Mouse (Mus musculus) hindbrain, embryonic 12.5 days (tissue): Measurements from ENCODE around the gene Gm572. TPM values are rescaled to one million over a fixed set of nuclear protein-coding genes. Genes with fewer than 3 reads are reported as not detected.

ENCODE experiments used
- ATAC-seq: fragments of 200-750 bp; cut with Nextera tagmentation; 2 replicates; pipeline ENCODE4 v1.8.0; 2017; ENCODE audit warnings: moderate TSS enrichment; ENCODE audit not compliant: low FRiP score
- H3K27ac ChIP-seq: fragments of 300-500 bp; sonication (generic); 2 replicates; pipeline ENCODE4 v1.5.1; 2016; ENCODE audit warnings: mild to moderate bottlenecking
- H3K27me3 ChIP-seq: fragments of 300-500 bp; sonication (generic); 2 replicates; pipeline ENCODE4 v1.6.1; 2016; ENCODE audit warnings: mild to moderate bottlenecking
- H3K36me3 ChIP-seq: fragments of 300-500 bp; sonication (generic); 2 replicates; pipeline ENCODE4 v1.6.1; 2016; ENCODE audit warnings: mild to moderate bottlenecking
- H3K4me1 ChIP-seq: fragments of 300-500 bp; sonication (generic); 2 replicates; pipeline ENCODE4 v1.6.1; 2016
- H3K4me2 ChIP-seq: fragments of 300-500 bp; sonication (generic); replicated peaks from 2 replicates; pipeline ENCODE4 v1.6.1; 2016; ENCODE audit warnings: mild to moderate bottlenecking
- H3K4me3 ChIP-seq: fragments of 300-500 bp; sonication (generic); 2 replicates; pipeline ENCODE4 v1.5.1; 2016; ENCODE audit warnings: mild to moderate bottlenecking
- H3K9ac ChIP-seq: fragments of 300-500 bp; sonication (generic); 2 replicates; pipeline ENCODE4 v1.6.1; 2016; ENCODE audit warnings: mild to moderate bottlenecking, moderate library complexity
- H3K9me3 ChIP-seq: fragments of 300-500 bp; sonication (generic); replicated peaks from 2 replicates; pipeline ENCODE4 v1.6.1; 2016; ENCODE audit warnings: mild to moderate bottlenecking
- WGBS: fragments of 180-500 bp; shearing (Covaris S2); methylation state at CpG from one replicate; pipeline ENCODE4 v1.1.7; 2016; 5-methylcytosine and 5-hydroxymethylcytosine counted together
- polyA plus RNA-seq: library from polyadenylated mRNA; unstranded; fragments of >200 nt; fragmentation: Nextera tagmentation; extraction: Ambion mirVana; gene quantifications from 2 replicates; pipeline ENCODE4 v1.2.1, GENCODE M21; 2016

Gm572 gene
- polyA plus RNA-seq, 1 experiment from 2014 or later: not detected

DNA sequence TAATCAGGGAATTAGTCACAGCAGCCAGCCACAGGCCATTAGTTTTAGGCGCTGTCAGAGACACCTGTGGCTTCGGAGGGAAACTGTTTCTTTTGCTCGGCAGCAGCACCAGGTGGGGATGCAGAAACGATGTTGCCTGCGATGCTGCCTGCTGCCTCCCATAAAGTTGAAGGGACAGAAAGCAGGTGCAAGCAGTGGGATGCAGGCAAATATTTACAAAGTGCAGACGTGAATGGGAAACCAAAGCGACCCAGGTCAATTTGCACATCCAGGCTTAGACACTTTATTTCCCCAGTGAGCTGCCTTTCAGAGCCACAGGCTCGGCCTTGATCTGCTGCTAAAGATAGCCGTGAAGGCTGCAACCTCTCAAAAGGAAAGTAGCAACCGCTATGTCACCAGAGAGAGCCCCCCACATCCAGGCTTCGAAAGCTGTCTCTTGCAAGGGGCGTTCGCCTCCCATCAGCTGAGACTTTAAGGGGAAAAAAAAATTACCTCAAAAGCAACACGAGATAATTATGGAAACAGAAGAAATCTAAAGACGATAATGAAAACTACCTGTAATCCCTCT is 13.7 kb downstream of the Gm572 start:
- 0 out of 2 replicates have a peak, but pooled peaks cover 2% of the 10 kb centered on the region for H3K9me3 ChIP-seq
- 0 out of 2 replicates have a peak, but pooled peaks cover 3% of the 10 kb centered on the region for H3K4me1 ChIP-seq
- peaks cover 4% of the 10 kb centered on the region; the same call in 1 of the 2 replicates for H3K27me3 ChIP-seq
- ATAC-seq: no peak
- no peak overlapping the region for H3K4me3 ChIP-seq
- 47% methylated on average over 15 of the region's 15 CpGs for WGBS
- H3K27ac ChIP-seq: no peak overlapping the region
- H3K36me3 ChIP-seq: no peaks in the 10 kb centered on the region
- no peak overlapping the region for H3K9ac ChIP-seq
- no peak overlapping the region for H3K4me2 ChIP-seq

DNA sequence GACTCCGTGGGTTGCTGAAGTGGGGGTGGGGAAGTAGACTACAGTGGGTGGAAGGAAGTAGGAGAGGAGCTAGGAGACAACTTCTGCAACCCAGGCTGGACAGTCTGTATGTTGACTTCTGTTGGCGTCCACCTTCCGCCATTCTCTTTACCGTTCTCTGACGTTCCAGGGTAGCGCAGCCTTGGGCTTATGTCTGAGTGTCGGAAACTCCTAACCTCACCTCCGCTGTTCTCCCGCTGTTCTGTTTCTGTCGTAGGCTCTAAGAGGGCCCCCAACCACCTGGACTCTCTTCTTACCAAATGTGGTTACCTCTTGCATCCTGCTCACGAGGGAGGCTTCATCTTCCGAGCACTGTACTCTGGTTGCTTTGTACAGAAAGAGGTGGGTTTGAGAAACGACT is 14.7 kb downstream of the Gm572 start:
- H3K36me3 ChIP-seq: no peaks in the 10 kb centered on the region
- no peak overlapping the region for H3K4me3 ChIP-seq
- no peak overlapping the region for H3K9ac ChIP-seq
- 86% methylated on average over 13 of the region's 13 CpGs for WGBS
- ATAC-seq: no peak
- H3K27ac ChIP-seq: no peak overlapping the region
- no peak overlapping the region for H3K4me2 ChIP-seq
- 0 out of 2 replicates have a peak, but pooled peaks cover 2% of the 10 kb centered on the region for H3K9me3 ChIP-seq
- H3K4me1 ChIP-seq: peaks cover 11% of the 10 kb centered on the region
- H3K27me3 ChIP-seq: peaks cover 4% of the 10 kb centered on the region; the same call in 1 of the 2 replicates

GRCm38 (mm10) chr4:148660174-148660573 is 17.1 kb downstream of the Gm572 start:
- no peak for ATAC-seq
- no peak overlapping the region for H3K27ac ChIP-seq
- H3K4me1 ChIP-seq: peaks cover 21% of the 10 kb centered on the region
- no peak overlapping the region for H3K9ac ChIP-seq
- peaks cover 4% of the 10 kb centered on the region; the same call in 1 of the 2 replicates for H3K27me3 ChIP-seq
- no peak overlapping the region for H3K4me2 ChIP-seq
- WGBS: 50% methylated on average over 3 of the region's 3 CpGs
- no peaks in the 10 kb centered on the region for H3K36me3 ChIP-seq
- no peak overlapping the region for H3K4me3 ChIP-seq
- no peaks in the 10 kb centered on the region for H3K9me3 ChIP-seq

DNA sequence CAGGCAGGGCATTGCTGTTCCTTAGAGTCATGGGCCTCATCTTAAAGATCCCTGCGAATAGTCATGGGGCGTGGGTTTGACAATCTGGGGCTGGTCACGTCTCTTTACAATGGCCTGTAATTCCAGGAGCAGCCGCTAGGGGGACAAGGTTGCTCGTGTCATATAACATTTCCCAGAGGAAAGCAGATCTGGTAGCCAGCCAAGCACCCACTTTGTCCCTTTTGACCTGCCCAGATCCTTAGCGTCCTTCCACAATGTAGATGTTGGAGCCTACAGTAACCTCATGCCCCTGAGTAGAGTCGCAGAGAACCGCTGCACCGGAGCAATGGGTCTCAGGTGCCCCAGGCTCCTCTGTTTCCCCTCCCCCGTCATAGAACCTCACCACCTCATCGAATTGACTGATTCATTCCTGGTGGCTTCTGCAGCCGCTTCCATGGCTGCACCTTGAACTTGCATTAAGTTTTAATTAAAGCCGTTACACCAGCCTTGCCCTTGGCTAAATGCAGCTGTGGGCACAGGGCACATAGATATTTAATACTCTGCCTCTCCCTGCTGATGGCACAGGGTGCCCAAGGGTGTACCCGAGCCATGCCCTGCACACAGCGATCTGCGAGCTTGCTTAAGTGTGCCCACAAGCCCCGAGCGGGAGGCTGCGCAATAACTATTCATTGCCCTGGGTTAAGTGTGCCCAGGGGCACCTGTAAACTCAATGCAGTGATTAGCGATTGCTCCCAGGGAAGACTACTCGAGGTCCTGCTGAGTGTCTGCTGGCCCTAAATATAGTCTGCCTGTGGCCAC is 19.2 kb downstream of the Gm572 start:
- Histone ChIP-seq H3K4me2 (peak overlapping the region; percentile 34), H3K27ac (no peak overlapping the region), H3K4me3 (no peak overlapping the region), H3K4me1 (peaks cover 18% of the 10 kb centered on the region), H3K9ac (no peak overlapping the region), H3K27me3 (peaks cover 8% of the 10 kb centered on the region; the same call in 1 of the 2 replicates), H3K36me3 (no peaks in the 10 kb centered on the region), H3K9me3 (no peaks in the 10 kb centered on the region)
- WGBS: 33% methylated on average over 21 of the region's 21 CpGs
- no peak for ATAC-seq

DNA sequence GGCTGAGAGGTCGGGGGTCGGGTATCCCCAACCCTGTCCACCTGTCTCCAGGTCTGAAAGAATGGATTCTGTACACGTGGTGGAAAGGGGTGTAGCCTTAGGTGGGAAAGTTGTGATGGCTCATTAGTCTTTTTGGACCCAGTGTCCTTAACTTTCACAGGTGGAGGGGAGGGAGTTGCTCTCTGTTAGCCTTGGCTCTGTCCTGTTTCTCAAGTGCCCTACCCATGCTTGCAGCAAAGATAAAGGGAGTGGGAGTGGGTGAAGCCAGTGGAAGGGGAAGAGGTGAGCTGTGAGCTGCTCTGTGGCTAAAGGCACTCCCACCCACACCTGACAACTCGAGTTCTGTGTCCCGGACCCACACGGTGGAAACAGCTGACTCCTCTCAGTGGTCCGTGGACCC is 20.2 kb downstream of the Gm572 start:
- H3K27ac ChIP-seq: no peak overlapping the region
- H3K27me3 ChIP-seq: peaks cover 8% of the 10 kb centered on the region; the same call in 1 of the 2 replicates
- no peak overlapping the region for H3K4me3 ChIP-seq
- no peak overlapping the region for H3K9ac ChIP-seq
- H3K9me3 ChIP-seq: no peaks in the 10 kb centered on the region
- no peaks in the 10 kb centered on the region for H3K36me3 ChIP-seq
- H3K4me2 ChIP-seq: no peak overlapping the region
- H3K4me1 ChIP-seq: peaks cover 18% of the 10 kb centered on the region
- 77% methylated on average over 7 of the region's 7 CpGs for WGBS
- ATAC-seq: no peak; the same call in 1 of the 2 replicates

DNA sequence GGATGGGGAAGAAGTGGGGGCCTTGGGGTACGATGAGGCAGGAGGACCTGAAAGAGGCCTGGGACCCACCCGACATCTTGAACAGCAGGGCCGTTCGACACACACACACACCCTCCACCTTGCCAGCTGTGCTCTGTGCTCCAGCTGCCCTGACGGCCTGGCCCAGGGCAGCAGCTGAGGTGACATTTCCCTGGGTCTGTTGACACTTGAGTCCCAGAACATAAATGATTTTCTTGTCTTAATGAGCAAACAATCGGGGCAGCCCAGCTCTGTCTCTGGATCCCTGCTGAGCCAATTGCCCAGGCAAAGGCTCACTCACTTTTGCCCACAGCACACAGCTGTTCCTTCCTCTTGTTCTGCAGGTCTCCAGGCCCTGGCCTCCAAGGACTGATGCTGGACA is 20.9 kb downstream of the Gm572 start:
- Histone ChIP-seq H3K4me2 (no peak overlapping the region), H3K4me1 (peaks cover 18% of the 10 kb centered on the region), H3K27me3 (peaks cover 8% of the 10 kb centered on the region; the same call in 1 of the 2 replicates), H3K36me3 (no peaks in the 10 kb centered on the region), H3K9ac (no peak overlapping the region), H3K4me3 (no peak overlapping the region), H3K9me3 (no peaks in the 10 kb centered on the region), H3K27ac (no peak overlapping the region)
- ATAC-seq: no peak
- 46% methylated on average over 6 of the region's 6 CpGs for WGBS

- no peak overlapping the region for H3K4me2 ChIP-seq
- H3K9me3 ChIP-seq: no peaks in the 10 kb centered on the region
- no peak overlapping the region for H3K9ac ChIP-seq
- 88% methylated on average over 15 of the region's 15 CpGs for WGBS
- H3K27ac ChIP-seq: no peak overlapping the region
- H3K4me1 ChIP-seq: peaks cover 15% of the 10 kb centered on the region
- no peak for ATAC-seq
- no peak overlapping the region for H3K4me3 ChIP-seq
- peaks cover 4% of the 10 kb centered on the region; the same call in 1 of the 2 replicates for H3K27me3 ChIP-seq
- H3K36me3 ChIP-seq: no peaks in the 10 kb centered on the region
These were observed 24.1 kb downstream of the Gm572 start for GRCm38 (mm10) chr4:148667006-148667755.

GRCm38 (mm10) chr4:148671230-148671947 is 28.3 kb downstream of the Gm572 start:
- ATAC-seq: no peak

GRCm38 (mm10) chr4:148675043-148675442 is 31.9 kb downstream of the Gm572 start:
- ATAC-seq: no peak
- Histone ChIP-seq H3K4me2 (no peak overlapping the region), H3K27ac (no peak overlapping the region), H3K9me3 (no peaks in the 10 kb centered on the region), H3K4me3 (no peak overlapping the region), H3K27me3 (peaks cover 8% of the 10 kb centered on the region), H3K36me3 (no peaks in the 10 kb centered on the region), H3K4me1 (peaks cover 22% of the 10 kb centered on the region), H3K9ac (no peak overlapping the region)
- WGBS: 42% methylated on average over 7 of the region's 7 CpGs

More at GRCm38 (mm10) chr4:148671230-148671947, 28.3 kb downstream of the Gm572 start:
- Histone ChIP-seq H3K27me3 (peaks cover 12% of the 10 kb centered on the region), H3K4me2 (no peak overlapping the region), H3K27ac (no peak overlapping the region), H3K4me3 (no peak overlapping the region), H3K9ac (no peak overlapping the region), H3K9me3 (no peaks in the 10 kb centered on the region), H3K36me3 (no peaks in the 10 kb centered on the region), H3K4me1 (peaks cover 11% of the 10 kb centered on the region)
- WGBS: 55% methylated on average over 16 of the region's 16 CpGs

DNA sequence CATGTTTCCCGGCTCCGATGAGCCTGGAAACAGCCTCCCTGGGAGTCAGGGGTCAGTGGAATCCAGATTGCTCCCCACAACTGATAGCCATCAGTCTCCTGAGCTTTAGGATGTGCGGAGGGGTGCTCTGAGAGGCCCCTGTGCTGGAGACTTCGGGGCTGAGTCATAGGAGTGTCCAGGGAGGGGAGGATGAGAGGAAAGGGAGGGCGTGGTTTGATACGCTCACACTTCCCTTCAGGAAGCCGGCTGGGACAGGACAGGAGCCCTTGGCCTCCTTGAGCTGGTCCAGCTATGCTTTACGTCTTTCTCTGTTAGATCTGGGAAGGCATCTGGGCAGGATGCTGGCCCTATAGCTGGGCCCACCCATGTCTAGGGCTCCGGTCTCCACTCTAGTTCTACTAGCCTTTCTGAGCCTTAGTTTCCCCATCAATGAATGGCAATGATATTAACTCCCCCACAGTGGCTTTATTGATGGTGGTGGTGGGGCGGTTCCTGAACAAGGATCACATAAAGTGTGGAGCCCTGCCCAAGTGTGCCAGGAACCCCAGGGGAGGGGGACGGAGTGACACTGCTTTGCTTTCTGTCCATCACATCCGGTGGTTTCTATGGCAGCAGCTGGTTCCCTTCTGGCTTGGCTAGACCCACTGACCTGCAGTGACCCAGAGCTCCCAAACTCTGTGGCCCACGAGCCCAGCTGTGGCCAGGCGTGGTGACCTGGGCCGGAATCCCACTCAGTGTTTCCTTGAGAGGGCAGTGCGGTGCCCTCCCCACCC is 33.3 kb downstream of the Gm572 start:
- H3K36me3 ChIP-seq: no peaks in the 10 kb centered on the region
- H3K27me3 ChIP-seq: peaks cover 8% of the 10 kb centered on the region
- WGBS: 49% methylated on average over 16 of the region's 16 CpGs
- ATAC-seq: peak; percentile 26; the same call in 1 of the 2 replicates
- peak overlapping the region; percentile 13; the same call in 1 of the 2 replicates for H3K9ac ChIP-seq
- no peak overlapping the region for H3K4me2 ChIP-seq
- H3K9me3 ChIP-seq: no peaks in the 10 kb centered on the region
- 0 out of 2 replicates have a peak overlapping the region, but pooled peaks have one; percentile 40 for H3K27ac ChIP-seq
- H3K4me1 ChIP-seq: peaks cover 23% of the 10 kb centered on the region
- H3K4me3 ChIP-seq: no peak overlapping the region
